Mouse (Mus musculus) frontal cortex, adult 2 months (tissue): Measurements from ENCODE around the gene Adcy5. TPM values are rescaled to one million over a fixed set of nuclear protein-coding genes. Genes with fewer than 3 reads are reported as not detected.
A peak's percentile ranks its signal among the peaks of the same experiment; 100 is the strongest.

Experiments
- DNase-seq, 2 experiments: peaks; one replicate each; pipeline ENCODE4 v3.0.0; 2022; ENCODE audit warnings: low spot score in 1 of 2; ENCODE audit errors: extremely low spot score in 1 of 2
- polyA plus RNA-seq: library from polyadenylated mRNA; depleted of rRNA; stranded (reverse); fragments of >200 nt; gene quantifications from 2 replicates; pipeline ENCODE4 v1.2.3, GENCODE M21; 2012

Adcy5 gene
- polyA plus RNA-seq, 1 experiment: 68.5 TPM

DNA sequence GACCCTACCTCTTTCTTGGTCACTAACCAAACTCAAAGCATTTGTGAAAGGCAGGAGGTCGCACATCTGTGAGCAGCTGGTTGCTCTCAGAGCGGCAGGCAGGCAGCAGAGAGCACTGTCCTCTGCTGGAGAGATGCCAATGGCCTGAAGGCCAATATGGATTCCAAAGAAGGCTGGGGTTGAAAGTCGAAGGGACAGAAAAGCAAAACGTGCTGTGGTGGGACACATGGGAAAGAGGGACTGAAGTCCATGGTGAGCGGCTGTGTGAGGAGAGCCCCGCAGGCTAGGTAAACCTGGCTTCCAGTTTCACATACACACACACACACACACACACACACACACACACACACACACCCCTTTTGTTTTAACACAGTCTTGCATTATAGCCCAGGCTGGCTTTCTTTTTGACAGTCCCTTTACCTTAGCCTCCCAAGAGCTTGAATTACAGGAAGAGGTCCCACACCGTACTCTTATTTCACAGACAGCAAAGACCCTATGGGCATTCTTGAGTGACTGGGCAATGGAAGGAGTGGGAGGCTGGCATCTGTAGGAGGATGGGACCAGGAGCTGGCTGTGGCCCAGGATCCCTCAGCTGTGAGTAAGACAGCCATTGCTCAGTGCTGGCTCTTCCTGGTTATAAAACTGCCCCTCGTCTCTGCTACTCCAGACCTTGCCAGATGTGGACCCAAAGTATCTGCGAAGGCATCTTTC, 45.9 kb downstream of the Adcy5 start:
- DNase-seq: peak in 1 of 2 experiments; percentile 43

DNA sequence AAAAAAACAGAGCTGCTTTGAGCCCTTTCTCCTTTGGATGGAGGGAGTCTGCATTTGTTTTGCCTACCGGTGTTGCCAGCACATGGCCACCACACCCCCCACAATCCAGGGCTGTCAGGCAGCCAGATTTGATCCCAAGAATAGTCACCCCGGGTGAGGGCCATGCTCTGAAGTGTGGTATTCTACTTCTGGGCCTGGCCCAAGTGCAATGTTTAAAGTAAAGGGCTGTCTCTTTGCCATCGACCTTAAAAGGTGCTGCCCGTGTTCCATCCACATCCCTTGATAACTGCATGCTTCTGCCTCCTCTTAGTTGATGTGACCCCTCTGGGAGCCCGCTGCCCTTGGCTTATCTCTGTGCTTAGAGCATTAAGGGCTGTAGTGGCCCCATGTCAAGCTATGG, 46.6 kb downstream of the Adcy5 start:
- no peak for DNase-seq

DNA sequence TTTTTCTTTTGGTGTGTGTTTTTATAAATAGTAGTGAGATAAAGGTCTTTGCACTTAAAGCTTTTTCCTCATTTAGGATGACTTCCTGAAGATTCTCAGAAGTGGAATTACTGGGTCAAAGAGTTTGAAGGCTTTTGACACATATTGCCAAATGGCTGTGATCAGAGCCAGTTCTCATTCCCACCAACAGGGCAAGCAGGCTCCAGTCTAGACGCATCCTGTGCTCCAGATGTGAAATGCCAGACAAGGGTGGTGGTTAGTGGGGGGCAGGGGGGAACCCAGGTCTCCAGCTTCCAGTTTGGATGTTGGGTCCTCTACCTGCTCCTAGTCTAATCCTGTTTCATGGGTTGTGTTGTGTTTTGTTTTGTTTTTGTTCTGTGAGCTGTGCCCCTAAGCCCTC, 48.8 kb downstream of the Adcy5 start:
- DNase-seq: no peak

DNA sequence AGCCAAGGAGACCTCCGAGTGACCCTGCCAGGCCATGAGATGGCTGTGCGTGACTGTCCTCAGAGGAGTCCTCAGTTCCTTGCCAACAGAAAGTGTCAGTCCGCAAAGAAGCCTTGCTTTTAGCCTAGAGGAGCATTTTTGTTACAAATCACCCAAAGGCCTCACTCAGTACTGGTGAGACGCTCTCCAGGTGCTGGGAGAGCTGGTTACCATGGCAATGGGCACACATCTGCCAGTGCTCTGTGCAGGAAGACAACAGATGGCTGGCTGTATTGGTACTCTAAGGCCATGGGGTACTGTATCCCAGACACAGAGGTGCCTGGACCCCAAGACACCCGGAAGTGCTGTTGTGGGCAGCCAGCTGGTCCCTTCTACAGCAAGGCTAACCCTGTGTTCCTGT, 51.0 kb downstream of the Adcy5 start:
- no peak for DNase-seq

DNA sequence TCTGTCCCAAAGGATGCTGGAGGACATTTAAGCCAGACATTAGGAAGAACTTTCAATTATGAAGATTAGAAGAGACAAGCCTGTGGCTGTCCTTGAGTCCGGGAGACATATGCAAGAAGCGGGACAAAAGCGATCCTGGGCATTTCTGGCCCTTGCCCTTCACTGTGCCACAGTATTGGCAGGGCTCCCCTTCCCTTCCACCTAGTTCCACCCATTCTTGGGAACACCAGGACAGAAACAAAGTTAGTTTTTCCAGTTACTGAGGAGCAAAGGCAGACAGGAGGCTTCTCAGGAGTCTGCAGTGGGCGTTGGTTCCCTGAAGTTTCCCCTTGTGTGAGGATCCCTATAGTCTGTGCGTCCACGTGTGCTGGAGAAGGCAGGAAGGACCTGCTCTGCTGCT, 51.7 kb downstream of the Adcy5 start:
- DNase-seq: no peak

DNA sequence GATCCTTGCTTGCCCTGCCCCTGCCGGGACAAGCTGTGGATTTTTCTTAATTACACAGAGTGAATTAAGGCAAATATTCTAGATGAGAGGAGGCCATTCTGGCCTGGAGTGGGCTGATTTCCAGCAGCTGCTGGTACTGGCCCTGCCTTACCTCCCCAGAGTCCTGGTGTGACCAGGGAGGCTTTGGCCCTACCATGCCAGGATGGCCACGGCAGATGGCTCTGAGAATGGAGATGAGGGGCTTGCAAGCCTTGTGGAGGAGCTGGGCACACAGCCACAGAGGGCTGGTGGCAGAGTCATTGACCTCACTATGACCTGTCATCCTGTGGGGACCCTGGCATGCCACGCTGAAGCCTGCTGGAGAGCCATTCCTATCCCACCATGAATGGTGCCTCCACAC, 54.1 kb downstream of the Adcy5 start:
- DNase-seq: no peak

DNA sequence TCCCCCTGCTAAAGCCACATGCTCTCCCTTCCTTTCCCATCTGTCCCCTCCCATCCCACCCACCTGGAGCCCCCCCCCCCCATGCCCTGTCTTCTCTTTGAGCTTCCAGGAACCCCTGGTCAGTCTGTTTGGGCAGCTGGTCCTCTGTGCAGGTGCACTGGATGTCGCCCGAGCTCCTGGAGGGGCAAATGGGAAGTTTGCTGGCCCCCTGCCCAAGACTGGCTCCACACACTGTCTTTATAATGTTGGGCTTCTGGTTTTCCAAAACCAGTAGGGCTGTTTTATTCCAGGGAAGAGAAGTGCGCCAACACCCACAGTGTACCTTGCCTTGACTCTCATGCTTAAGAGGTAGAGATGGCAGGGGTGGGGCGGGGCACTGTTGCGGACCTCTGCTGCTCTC, 55.1 kb downstream of the Adcy5 start:
- DNase-seq: no peak

DNA sequence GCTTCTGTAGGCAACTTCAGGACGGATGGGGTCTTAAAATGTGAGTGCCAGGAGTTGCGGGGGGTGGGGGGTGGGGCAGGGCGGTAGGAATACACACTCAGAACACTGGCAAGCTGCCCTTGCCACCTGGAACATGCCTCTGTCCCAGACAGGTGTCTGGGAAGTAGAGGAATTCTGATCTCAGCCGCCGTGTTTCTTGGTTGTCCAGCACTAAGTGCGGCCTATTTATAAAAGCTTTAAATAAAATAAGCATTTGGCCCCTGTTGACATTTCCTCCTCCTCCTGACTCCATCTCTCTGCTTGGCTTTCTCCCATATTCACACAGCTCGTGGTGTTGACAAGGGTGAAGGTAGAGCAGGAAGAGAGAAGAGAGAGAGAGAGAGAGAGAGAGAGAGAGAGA, 60.4 kb downstream of the Adcy5 start:
- no peak for DNase-seq

DNA sequence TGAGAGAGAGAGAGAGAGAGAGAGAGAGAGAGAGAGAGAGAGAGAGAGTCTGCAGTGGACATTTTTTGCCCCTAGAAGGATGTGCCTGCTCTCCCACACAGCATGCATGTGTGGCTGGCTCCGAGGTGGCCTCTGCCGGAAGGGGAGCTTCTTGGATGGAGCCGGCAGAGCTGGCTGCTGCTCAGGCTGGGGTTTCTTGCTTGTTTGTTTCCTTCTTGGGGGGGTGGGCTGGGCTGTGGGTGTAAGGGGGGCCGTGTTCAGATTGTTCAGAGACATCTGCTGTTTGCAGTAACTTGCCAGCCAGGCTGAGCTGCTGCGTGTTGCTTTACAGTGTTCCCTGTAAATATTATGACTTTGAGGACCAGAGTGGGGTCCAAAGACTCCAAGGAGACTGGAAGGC, 60.8 kb downstream of the Adcy5 start:
- DNase-seq: no peak

DNA sequence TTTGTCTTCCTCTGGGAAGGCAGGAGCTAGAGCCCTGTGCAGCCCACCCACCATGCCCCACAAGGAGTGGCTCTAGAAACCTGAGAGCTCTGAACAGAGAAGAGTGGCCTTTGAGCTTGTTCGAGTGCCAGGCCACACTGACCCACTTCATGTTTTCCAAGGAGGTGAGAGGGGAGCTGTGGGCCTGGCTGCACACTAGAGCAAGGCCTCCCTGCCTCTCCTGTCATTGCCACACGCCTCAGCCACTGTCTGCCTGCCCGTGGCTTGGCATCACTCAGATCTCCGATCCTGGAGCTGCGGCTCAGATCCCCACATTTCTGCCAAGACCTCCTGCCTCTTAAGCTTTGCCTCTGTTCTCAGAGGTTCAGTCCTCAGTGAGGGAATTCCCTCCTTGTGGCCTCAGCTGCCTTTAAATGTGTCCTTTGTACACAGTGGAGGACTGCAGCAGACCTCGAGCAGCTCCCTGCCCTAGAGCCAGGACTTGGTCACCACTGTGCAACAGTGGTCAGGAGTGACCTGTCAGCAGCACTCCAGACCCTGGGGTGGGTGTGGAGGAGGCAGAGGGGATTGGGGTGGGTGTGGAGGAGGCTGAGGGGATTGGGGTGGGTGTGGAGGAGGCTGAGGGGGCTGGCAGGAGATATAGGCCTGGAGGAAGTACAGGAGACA, 62.3 kb downstream of the Adcy5 start:
- no peak for DNase-seq

DNA sequence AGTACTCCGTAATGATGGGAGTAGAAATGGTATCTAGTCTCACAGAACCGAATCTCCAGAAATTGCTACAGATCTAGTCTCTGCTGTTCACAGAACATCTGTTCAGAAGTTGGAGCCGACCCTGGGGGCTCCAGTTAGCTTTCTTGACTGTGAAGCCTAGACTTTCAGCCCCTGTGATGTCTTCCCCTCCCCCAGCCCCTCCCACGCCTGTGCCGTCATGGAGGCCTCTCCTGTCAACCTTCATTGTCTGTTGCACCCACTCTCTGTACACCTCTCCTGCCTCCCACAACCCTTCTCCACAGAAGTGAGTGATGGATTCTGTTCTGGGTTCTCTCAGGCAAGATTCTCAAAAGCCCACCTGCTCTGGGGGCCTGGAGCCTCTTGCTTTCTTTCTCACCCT, 65.7 kb downstream of the Adcy5 start:
- peak in 1 of 2 experiments; percentile 50 for DNase-seq

DNA sequence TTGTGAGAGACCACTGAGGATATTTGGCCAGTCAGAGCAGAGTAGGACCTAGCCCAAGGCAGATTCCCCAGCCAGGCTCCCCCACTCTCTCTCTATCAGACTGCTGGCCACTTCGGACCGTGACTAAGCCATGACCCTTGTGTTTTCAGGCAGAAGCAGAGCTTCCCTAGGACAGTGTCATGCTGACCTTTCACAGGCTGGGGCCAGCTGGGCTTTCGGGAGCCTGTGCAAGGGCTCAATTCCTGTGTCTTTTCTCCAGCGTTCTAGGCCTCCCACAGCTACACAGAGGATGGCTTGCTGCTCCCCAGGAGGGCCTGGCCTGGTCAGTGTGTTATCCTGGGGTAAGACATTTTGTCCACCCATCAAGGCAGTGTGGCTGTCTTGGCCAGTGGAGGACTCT, 66.9 kb downstream of the Adcy5 start:
- no peak for DNase-seq

DNA sequence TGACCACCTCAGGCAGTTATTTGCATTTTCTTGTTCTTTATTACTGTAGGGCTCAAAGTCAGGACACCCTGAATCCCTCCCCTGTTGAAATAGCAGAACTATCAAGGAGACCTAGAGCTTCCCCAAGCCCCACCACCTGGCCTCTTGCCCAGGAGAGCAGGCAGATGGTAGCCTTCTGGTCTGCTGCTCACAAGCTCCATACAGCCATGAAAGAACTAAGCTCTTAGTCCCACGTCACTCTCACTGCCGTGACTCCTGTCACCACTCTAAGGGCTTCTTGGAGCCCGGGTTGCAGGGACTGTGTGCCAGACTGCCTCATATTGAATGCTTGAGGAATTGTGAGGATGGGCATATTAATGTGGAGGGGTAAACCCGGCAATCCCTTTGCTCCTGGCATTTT, 69.3 kb downstream of the Adcy5 start:
- DNase-seq: no peak

DNA sequence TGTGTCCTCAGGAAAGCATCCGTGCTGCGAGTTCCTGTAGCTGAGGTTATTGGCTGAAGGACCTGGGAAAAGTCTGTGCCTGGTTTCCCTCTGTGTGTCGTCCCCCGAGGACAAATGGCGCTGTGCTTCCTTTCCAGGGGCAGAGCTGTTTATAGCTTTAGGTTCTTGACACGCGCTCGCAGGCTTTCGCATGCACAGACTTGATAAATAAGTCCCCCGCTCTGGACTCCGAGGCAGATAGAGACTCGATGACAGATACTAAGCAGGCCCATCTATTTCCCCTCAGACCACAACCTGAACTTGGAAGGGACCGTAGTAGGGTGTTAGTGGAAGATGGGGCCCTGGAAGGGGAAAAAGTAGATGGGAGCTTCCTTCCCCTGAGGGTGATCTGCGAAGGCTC, 70.0 kb downstream of the Adcy5 start:
- DNase-seq: no peak

DNA sequence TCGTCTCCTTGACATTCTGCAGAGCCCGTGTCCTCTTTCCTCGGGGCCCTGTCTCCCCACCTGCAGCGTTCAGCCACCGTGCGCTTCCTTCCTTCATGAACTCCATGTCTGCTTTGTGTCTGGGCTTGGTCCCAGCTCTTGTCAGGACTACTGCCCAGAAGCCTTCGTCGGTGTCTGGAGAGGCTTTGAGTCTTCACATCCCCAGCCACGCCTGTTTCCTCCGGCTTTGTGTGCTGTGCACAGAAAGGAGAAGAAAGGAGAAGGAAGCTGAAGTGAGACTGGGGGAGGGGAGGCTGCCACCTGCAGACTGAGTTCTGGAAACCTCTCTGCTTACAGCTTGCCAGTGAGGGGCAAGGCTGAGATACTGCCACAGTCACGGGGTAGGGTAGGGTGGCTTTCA, 74.9 kb downstream of the Adcy5 start:
- no peak for DNase-seq

DNA sequence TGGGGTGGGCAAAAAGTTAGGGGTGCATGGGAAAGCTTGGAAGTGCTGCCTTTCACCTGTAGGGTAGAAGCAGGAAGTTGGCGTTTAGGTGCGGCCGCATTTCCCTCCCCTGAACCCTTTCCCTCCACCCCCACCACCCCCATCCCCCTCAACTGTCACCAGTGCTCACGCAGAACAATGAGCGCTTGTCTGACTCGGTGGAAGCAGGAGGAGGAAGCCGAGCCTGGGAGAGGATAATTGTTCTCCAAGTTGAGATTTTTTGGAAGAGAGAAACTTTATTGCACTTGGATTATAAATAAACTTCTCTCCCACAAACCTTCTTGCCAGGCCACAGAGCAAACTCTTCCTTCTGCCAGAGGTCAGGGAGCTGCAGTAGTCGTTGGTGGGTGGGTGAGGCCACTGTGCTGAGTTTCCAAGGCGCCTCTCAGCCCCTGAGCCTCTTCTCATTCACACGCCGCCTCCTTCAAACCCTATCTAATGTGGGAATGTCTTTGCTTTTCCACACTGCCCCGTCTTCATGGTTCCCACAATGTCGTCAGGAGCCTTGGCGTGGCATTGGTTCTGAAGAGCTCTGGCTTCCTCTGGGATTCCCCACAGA, 77.6 kb downstream of the Adcy5 start:
- no peak for DNase-seq

DNA sequence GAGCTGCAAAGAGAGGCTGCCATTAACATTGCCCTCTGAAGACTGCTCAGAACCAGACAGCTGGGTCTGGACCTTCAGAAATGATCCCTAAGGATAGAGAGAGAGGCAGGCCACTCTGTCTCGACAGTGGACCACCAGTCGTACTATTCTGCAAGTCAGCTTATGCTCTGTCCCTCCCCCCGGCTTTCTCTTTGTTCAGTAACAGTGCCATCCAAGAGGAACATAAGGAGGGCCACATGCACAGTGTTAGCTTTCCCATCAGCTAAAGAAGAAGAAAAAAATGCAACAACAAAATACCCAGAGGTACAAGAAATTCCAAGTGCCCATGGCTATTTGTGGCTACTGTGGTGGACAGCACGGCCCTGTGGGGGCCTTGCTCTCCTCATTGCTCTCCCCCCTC, 78.7 kb downstream of the Adcy5 start:
- DNase-seq: no peak

DNA sequence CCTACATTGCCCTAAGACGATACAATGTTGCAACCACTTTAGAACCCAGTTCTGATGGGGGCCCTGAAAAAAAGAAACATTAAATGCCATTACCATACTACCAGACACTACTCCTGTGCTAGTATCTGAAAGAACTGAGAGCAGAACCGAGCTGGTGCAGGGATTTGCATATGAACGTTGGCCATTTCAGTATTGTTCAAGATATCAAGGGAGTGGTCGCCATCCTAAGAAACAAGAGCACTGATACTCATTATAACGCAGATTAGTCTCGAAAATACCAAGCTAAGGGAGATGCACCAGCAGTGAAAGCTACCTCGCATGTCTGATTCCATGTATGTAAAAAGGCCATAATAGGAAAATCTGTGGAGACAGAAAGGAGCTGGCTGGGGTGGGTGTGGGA, 82.4 kb downstream of the Adcy5 start:
- DNase-seq: no peak

DNA sequence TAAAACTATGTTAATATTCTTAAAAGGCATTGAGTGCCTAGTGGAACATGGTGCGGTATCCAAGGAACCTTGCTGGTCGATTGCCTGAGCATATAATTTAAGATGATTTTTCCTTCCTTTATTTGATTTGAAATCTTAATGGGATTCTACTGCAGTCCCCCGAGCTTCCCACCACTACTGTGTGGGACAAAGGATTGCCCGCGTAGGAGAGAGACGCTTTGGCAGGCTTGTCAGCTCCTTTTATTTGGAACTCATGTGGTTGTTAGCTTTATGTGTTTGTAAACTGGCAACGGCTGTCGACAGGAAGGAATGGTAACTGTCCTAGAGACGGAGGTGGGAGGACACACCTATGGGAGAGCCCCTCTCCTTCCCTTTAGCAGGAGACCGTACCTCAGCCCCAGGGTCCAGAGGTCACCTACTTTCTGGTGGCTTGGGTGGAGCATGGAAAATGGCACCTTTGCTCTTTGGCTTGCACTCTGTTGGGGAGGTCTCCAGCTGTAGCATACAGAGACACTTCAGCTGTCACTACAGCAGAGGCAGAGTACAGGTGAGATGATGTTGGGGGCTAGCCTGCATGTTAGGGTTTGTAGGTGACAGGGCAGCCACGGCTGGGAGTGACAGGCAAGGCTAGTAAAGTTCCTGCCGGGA, 84.8 kb downstream of the Adcy5 start:
- no peak for DNase-seq

DNA sequence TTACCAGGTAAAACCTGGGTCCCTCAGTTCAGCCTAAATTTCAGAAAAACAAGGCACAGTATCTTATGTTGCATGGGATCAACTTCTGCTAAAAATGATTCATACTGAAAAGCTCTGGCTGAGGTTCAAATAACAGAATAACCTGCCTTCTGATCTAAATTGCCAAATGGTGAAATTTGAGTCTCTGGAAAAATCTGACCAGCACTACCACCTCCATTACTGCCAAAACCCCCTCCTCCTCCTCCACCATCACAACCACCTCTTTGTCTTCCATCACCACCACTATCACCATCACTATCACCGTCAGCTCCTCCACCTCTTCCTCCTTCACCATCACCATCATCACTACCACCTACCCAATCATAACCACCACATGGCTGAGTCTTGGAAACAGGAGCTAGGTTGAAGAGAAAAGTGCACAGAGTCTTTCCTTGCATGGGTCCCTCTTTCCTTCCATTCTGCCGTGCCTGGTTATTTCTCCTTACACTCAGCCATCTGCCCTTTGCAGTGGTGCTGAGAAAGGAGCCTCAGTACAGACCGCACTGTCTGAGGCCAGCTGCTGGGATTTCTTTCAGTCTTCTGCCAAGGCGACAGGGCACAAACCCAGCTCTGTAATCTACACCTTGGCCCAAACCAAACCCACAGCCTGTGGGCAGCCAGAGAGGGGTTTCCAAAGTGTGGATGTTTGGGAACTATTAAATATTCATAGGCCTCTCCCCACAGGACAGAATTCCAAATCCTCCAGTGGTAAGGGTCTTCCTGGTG, 85.5 kb downstream of the Adcy5 start:
- DNase-seq: no peak

DNA sequence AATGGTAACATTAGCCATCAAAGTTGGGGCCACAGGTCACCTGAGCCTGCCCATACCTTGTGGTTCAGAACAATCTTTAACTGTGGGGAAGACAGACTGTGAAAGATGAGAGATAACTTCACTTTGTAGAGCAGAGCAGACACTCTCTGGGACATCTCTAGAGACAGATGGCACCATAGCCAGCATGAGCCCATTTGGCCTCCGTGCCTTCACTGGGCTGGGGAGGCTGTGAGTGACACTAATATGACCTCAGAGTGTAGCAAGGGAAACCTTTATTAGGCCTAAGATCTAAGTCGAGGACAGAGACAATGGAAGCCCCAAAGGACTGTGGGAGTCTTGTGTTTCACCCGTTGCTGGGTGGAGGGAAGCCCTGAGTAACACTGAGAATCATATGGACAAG, 92.7 kb downstream of the Adcy5 start:
- DNase-seq: no peak
